Mouse (Mus musculus) stomach, embryonic 16.5 days (tissue): ENCODE results near the gene Dnajc13. TPM values are rescaled to one million over a fixed set of nuclear protein-coding genes. Genes with fewer than 3 reads are reported as not detected.

Experiments used
- ATAC-seq: fragments of 200-750 bp; cut with Nextera tagmentation; 2 replicates; pipeline ENCODE4 v1.8.0; 2017; ENCODE audit warnings: moderate number of reproducible peaks, moderate TSS enrichment; ENCODE audit not compliant: insufficient read depth, low FRiP score
- H3K27ac ChIP-seq: fragments of 300-500 bp; sonication (generic); 2 replicates; pipeline ENCODE4 v1.5.1; 2014; ENCODE audit warnings: low read length
- H3K27me3 ChIP-seq: fragments of 300-500 bp; sonication (generic); 2 replicates; pipeline ENCODE4 v1.6.1; 2014; ENCODE audit warnings: low read length, control low read depth, mixed read lengths; ENCODE audit not compliant: control insufficient read depth, insufficient read depth
- H3K36me3 ChIP-seq: fragments of 300-500 bp; sonication (generic); 2 replicates; pipeline ENCODE4 v1.6.1; 2014; ENCODE audit warnings: low read length; ENCODE audit not compliant: control insufficient read depth, insufficient read depth
- H3K4me1 ChIP-seq: fragments of 300-500 bp; sonication (generic); 2 replicates; pipeline ENCODE4 v1.6.1; 2014; ENCODE audit warnings: low read length, control low read depth, mixed read lengths; ENCODE audit not compliant: control insufficient read depth, insufficient read depth
- H3K4me2 ChIP-seq: fragments of 300-500 bp; sonication (generic); 2 replicates; pipeline ENCODE4 v1.6.1; 2014; ENCODE audit warnings: low read depth, low read length, mixed read lengths
- H3K4me3 ChIP-seq: fragments of 300-500 bp; sonication (generic); replicated peaks from 2 replicates; pipeline ENCODE4 v1.5.1; 2014; ENCODE audit warnings: mild to moderate bottlenecking, low read length
- H3K9ac ChIP-seq: fragments of 300-500 bp; sonication (generic); 2 replicates; pipeline ENCODE4 v1.6.1; 2014; ENCODE audit warnings: low read length
- H3K9me3 ChIP-seq: fragments of 300-500 bp; sonication (generic); replicated peaks from 2 replicates; pipeline ENCODE4 v1.6.1; 2016; ENCODE audit warnings: low read length, control low read depth; ENCODE audit not compliant: control insufficient read depth
- WGBS: fragments of 180-500 bp; shearing (Covaris S2); extraction: QIAGEN DNeasy Blood & Tissue Kit; methylation state at CpG from one replicate; pipeline ENCODE4 v1.1.7; 2014; 5-methylcytosine and 5-hydroxymethylcytosine counted together
- polyA plus RNA-seq: library from polyadenylated mRNA; unstranded; fragments of >200 nt; fragmentation: Nextera tagmentation; extraction: Ambion mirVana; gene quantifications from 2 replicates; pipeline ENCODE4 v1.2.1, GENCODE M21; 2015

Gene Dnajc13
- polyA plus RNA-seq, 1 experiment from 2014 or later, result 19.8 TPM

DNA sequence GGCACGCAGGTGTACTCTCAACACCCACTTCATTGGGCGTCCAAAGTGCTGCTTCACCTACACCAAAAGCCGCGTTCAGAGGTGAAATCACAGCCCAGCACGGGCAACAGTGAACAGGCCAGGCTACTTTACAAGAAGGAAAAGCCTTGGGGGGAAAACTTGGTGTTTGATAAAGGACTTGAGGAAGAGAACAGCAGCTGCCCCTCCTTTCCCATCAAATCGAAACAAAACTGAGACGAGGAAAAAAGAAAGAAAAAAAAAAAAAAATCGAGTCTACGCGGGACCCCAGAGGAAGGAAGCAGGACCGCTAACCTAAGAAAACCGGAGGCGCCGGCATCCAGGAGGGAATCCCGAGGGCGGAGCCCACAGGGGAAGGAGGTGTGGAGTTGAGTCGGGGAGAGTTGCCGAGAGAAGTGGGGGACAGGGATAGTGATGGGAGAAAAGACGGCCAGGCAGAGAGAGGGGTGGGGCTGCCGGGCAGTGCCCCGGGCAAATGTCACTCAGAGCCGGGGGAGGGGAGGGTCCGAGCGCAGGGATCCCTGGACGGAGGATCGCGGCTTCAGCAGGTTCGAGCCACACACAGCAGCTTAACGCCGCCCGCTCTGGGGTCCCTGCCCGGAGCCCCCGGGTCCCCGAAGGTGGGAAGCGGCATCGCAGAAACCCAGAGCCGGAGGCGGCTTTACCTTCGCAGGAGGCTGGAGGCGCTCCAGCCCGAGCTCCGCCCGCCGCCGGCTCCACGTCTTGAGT is 541 bp downstream of the Dnajc13 start:
- peak overlapping the region; percentile 92 for H3K9ac ChIP-seq
- no peaks in the 10 kb centered on the region for H3K27me3 ChIP-seq
- H3K4me1 ChIP-seq, result peaks cover 19% of the 10 kb centered on the region
- peak overlapping the region; percentile 88 for H3K27ac ChIP-seq
- H3K9me3 ChIP-seq, result no peaks in the 10 kb centered on the region
- peak overlapping the region; percentile 93 for H3K4me3 ChIP-seq
- ATAC-seq, result peak; percentile 54
- no peaks in the 10 kb centered on the region for H3K36me3 ChIP-seq
- peak overlapping the region; percentile 66 for H3K4me2 ChIP-seq
- under 1% methylated on average over 46 of the region's 46 CpGs for WGBS

- H3K4me1 ChIP-seq, result peaks cover 24% of the 10 kb centered on the region
- no peak for ATAC-seq
- H3K36me3 ChIP-seq, result no peaks in the 10 kb centered on the region
- H3K27ac ChIP-seq, result no peak overlapping the region
- H3K4me3 ChIP-seq, result no peak overlapping the region
- no peak overlapping the region for H3K4me2 ChIP-seq
- H3K27me3 ChIP-seq, result no peaks in the 10 kb centered on the region
- 47% methylated on average over 4 of the region's 4 CpGs for WGBS
- no peaks in the 10 kb centered on the region for H3K9me3 ChIP-seq
- H3K9ac ChIP-seq, result no peak overlapping the region
Measured at GRCm38 (mm10) chr9:104260306-104260705, 2.4 kb downstream of the Dnajc13 start.

GRCm38 (mm10) chr9:104256085-104256484 is 6.6 kb downstream of the Dnajc13 start:
- WGBS, result 82% methylated on average over 2 of the region's 2 CpGs
- no peak for ATAC-seq
- Histone ChIP-seq H3K9ac (no peak overlapping the region), H3K4me2 (no peak overlapping the region), H3K4me3 (no peak overlapping the region), H3K36me3 (no peaks in the 10 kb centered on the region), H3K9me3 (no peaks in the 10 kb centered on the region), H3K27me3 (no peaks in the 10 kb centered on the region), H3K27ac (no peak overlapping the region), H3K4me1 (peaks cover 19% of the 10 kb centered on the region)

DNA sequence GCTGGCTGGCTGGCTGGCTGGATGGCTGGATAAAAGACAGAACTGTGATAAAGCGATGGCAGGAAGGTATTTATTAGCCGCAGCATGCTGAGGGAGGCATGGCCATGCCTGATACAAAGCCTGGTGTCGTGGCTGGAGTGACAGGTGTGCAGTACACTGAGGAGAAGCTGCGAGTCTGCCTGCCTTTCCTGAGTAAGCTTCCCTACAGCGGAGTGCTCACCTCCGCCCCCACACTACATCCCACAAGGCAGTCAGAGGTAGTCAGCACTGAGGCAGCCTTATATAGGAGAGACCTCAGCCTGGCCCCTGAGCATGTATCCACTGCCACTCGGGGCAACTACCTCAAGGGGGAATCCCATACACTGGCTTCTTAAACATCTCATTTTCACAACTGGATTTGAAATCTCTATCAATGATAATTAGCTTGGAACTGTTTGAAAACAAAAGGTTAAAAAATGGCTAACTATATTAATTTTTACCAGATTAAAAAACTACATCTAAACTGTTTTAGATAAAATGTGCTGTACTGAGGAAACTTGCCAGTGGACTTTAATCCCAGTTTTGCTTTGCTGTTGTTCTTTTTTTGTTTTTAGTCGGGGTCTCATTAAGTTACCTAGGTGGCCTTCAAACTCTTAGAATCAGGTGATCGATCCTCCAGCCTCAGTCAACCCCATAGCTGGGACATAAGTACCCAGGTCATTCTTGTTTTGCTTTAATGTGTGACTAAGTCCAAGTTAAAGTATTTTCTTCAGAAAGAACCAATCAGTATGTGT is 8.1 kb downstream of the Dnajc13 start:
- peak; percentile 17; the same call in 1 of the 2 replicates for ATAC-seq
- peaks cover 12% of the 10 kb centered on the region; the same call in 1 of the 2 replicates for H3K4me1 ChIP-seq
- H3K27ac ChIP-seq, result no peak overlapping the region
- no peak overlapping the region for H3K9ac ChIP-seq
- H3K36me3 ChIP-seq, result no peaks in the 10 kb centered on the region
- H3K9me3 ChIP-seq, result no peaks in the 10 kb centered on the region
- H3K4me3 ChIP-seq, result no peak overlapping the region
- H3K4me2 ChIP-seq, result no peak overlapping the region
- H3K27me3 ChIP-seq, result no peaks in the 10 kb centered on the region
- 71% methylated on average over 9 of the region's 9 CpGs for WGBS

- H3K4me1 ChIP-seq, result peaks cover 17% of the 10 kb centered on the region; the same call in 1 of the 2 replicates
- H3K27me3 ChIP-seq, result no peaks in the 10 kb centered on the region
- H3K9me3 ChIP-seq, result no peaks in the 10 kb centered on the region
- ATAC-seq, result no peak
- H3K4me2 ChIP-seq, result no peak overlapping the region
- H3K36me3 ChIP-seq, result no peaks in the 10 kb centered on the region
- H3K4me3 ChIP-seq, result no peak overlapping the region
- no peak overlapping the region for H3K27ac ChIP-seq
- no peak overlapping the region for H3K9ac ChIP-seq
- 97% methylated on average over 3 of the region's 3 CpGs for WGBS
Measured at GRCm38 (mm10) chr9:104252637-104253036, 10.1 kb downstream of the Dnajc13 start.

- H3K27ac ChIP-seq, result no peak overlapping the region
- no peaks in the 10 kb centered on the region for H3K9me3 ChIP-seq
- H3K4me2 ChIP-seq, result no peak overlapping the region
- ATAC-seq, result no peak
- H3K4me3 ChIP-seq, result no peak overlapping the region
- WGBS, result 84% methylated on average over 4 of the region's 4 CpGs
- H3K4me1 ChIP-seq, result peaks cover 8% of the 10 kb centered on the region; the same call in 1 of the 2 replicates
- H3K27me3 ChIP-seq, result no peaks in the 10 kb centered on the region
- H3K9ac ChIP-seq, result no peak overlapping the region
- H3K36me3 ChIP-seq, result no peaks in the 10 kb centered on the region
Measured at GRCm38 (mm10) chr9:104251687-104252086, 11.0 kb downstream of the Dnajc13 start.

DNA sequence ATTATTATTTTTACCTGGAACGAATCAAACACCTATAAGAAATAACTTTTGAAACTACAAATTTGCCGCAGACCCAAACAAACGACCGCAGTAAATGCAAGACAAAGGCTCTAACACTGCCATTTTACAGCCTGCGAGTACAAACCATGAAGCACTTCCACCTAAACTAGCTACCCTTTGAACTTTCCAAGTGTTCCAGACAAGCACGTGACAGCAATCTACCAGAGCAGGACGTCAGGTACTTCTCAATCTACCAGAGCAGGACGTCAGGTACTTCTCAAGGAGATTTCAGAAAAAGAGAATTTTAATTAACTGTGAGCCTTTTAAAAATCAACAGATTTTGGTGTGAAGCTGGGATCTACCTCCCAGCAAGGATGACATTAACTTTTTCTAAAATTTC is 11.6 kb downstream of the Dnajc13 start:
- 80% methylated on average over 8 of the region's 8 CpGs for WGBS
- H3K9me3 ChIP-seq, result no peaks in the 10 kb centered on the region
- H3K4me2 ChIP-seq, result no peak overlapping the region
- ATAC-seq, result no peak
- H3K27me3 ChIP-seq, result no peaks in the 10 kb centered on the region
- H3K4me1 ChIP-seq, result peaks cover 8% of the 10 kb centered on the region; the same call in 1 of the 2 replicates
- H3K4me3 ChIP-seq, result no peak overlapping the region
- no peaks in the 10 kb centered on the region for H3K36me3 ChIP-seq
- no peak overlapping the region for H3K27ac ChIP-seq
- no peak overlapping the region for H3K9ac ChIP-seq

DNA sequence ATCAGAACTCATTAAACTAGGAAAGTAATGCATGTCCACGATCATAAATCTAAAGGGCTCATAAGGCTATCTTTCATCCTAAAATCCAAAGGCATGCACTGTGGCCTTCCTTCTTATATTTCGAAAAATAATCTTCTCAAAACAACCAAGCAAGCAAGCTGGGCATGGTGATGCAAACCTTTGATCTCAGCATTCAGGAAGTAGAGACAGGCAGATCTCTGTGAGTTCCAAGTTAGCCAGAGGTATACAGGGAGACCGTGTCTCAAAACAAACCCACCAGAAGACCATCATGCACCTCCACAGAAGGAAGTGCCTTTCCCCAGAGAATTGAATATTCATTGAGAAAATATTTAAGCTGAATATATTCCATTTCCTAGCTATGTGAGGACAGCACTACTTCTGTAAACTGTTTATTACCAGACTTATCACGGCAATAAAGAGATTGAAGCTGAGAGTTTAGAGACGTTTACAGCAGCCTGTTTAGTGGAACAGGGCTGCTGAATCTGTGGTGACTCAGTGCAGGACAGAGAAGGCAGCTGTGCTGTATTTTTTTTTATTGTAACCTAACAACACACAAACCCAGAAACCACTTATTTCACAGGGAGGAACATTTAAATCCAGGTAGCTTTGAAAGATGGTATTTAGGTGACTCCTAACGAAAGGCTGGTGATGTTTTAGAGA is 15.3 kb downstream of the Dnajc13 start:
- no peak for ATAC-seq
- 0 out of 2 replicates have a peak overlapping the region, but pooled peaks have one; percentile 31 for H3K27ac ChIP-seq
- peaks cover 8% of the 10 kb centered on the region; the same call in 1 of the 2 replicates for H3K4me1 ChIP-seq
- 60% methylated on average over 6 of the region's 6 CpGs for WGBS
- H3K27me3 ChIP-seq, result no peaks in the 10 kb centered on the region
- H3K4me3 ChIP-seq, result no peak overlapping the region
- no peaks in the 10 kb centered on the region for H3K9me3 ChIP-seq
- no peaks in the 10 kb centered on the region for H3K36me3 ChIP-seq
- H3K4me2 ChIP-seq, result no peak overlapping the region
- H3K9ac ChIP-seq, result no peak overlapping the region
